Mouse (Mus musculus): Measurements from ENCODE around the gene Gm14322.
"Not testable (repeated sequence)": the region's sequence is repeated elsewhere in the genome, so short reads cannot be mapped to it uniquely, and the experiment has no call there.

Gm14322 gene

DNA sequence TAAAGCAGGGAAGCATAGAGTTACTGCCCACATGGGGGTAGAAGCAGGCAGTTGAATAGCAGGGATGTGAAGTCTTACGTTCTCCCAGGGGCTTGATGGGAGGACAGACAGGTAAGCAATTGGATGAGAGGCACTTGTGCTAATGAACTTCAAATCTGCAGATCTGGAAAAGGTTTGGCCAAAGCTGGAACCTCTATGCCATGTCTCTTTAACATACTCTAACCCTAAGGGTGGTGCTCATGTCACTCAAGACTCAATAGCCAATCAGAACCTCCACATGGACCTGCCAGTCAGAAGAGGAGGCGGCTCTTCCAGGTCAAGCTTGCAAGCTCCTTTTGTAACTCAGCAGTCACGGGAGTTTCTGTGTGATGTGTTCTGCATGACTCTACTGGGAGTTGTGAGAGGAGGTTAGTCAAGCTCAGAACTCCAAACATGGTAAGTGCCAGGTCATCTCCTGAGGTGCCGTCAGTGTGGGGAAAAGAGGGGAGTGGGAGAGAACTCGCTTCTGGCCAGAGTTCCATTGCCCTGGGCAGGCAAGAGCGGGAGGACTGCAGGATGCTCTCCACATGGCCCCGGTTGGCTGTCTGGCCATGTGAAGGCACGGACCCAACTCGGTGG is at the start of gene Gm14322:
Gene Gm14322, plus strand, starts transcription at position 348 of the 618 bp plus-strand sequence.
- DNase-seq (ENCODE audit: low spot score in 2 of 2) = not testable (repeated sequence)

DNA sequence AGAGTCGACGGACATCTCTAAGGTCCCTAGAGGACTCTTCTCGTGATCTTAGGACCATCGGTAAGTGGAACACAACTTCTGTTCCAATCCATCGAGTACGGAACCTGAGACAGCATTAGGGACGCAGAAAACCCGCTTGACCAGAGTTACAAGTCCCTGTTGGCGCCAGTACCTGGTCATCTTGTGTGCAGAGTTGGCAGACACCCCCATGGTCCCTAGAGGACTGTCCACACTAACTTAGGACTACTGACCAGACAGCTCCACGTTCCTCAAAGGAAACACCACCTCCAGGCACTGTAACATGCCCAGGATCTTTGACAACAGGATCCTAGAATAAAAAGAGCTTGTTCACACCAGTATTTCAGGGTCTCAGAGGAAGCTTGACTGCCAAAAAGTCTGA is 17.6 kb upstream of the Gm14322 start:
- peak in 1 of 2 experiments; percentile 56 for DNase-seq (ENCODE audit: low spot score in 2 of 2)

DNA sequence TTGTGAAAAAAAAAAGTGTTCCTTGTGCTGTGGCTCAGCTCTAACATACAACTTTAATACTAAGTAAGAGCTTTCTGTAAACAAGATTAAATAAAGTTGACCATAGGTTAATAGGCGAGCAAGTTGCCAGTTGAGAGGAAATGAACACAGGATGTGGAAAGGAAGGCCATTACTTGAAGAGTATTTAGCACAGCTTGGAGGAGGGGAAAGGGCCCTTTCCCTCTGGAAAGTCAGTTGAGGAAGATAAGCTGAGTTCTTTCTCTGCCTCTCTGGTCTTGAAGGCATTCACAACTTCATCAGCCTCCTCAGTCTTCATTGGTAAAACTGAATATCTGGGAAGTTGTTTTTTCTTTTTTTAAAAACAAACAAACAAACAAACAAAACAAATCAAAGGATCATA is 28.3 kb downstream of the Gm14322 start:
- DNase-seq (ENCODE audit: low spot score in 2 of 2) = not testable (repeated sequence)

DNA sequence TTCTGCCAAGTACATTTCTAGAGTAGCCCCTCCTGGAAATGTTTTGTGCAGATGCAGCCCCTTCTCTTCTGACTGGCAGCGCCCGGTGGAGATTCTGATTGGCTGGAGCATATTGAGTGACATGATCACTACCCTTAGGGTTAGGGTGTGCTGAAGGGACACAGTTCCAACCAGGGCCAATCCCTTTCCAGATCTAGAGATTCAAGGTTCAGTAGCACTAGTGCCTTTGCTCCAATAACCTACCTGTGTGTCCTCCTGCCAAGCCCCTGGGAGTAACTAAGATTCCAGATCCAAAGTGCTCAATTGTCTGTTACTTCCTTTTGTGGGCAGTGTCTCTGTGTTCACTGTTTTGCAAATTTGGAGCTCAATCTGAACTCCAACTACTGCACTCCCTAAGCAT is 47.1 kb downstream of the Gm14322 start:
- not testable (repeated sequence) for DNase-seq (ENCODE audit: low spot score in 2 of 2)
